Mouse (Mus musculus): ENCODE data around the gene Srgap3. TPM values are rescaled to one million over a fixed set of nuclear protein-coding genes. Genes with fewer than 3 reads are reported as not detected.

Gene Srgap3
- polyA plus RNA-seq, 1 experiment from 2014 or later, result 6.1 TPM

DNA sequence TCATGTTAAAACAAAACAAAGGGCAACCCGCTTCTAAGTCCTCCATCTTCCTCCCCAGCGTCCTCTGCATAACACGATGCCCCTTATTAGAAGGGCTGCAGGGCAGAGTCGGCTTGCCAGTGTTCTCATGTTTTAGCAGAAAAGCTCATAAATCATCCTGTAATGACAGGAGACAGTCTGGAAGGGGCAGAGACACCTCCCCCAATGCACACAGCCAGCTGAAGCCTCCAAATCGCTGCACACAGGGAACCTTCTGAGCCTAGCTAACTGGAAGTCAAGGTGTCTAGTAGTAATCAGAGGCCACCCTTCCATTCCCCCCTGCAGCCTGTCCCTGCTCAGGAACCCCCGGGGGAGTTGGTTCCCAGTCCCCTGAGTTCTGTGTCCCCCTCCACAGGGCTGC is 113.3 kb downstream of the Srgap3 start:
- H3K27ac ChIP-seq (replicated peaks), result no peak overlapping the region
- no peak overlapping the region for H3K4me3 ChIP-seq (replicated peaks)
- H3K4me2 ChIP-seq (replicated peaks), result no peak overlapping the region
- H3K9ac ChIP-seq, result no peak overlapping the region
- 38% methylated on average over 6 of the region's 6 CpGs for whole genome bisulfite sequencing
- ATAC-seq (ENCODE audit: insufficient number of reproducible peaks, low FRiP score, low TSS enrichment, low read depth), result no peak
- H3K36me3 ChIP-seq, result no peaks in the 10 kb centered on the region
- H3K9me3 ChIP-seq (replicated peaks), result no peaks in the 10 kb centered on the region
- H3K4me1 ChIP-seq, result 0 out of 2 replicates have a peak, but pooled peaks cover 5% of the 10 kb centered on the region
- no peaks in the 10 kb centered on the region for H3K27me3 ChIP-seq

DNA sequence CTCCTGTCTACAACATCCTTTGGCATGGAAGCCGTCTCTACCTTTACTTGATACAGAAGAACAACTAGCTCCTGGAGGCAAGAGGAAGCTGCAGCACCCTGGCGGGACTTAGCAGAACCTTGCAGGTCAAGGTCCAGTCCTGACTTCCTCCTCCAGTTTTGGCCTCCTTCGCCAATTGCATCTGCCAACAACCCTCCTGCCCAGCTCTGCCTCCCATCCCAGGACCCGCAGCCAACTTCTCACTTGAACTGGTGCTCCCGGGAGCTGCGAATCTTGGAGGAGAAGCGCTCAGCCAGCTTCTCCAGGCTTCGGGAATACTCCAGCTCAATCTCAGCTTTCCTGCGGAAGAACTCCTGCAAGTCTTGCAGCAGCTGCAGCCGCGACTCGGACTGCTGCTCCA is 117.9 kb downstream of the Srgap3 start:
- Histone ChIP-seq H3K9me3 (replicated peaks) (no peaks in the 10 kb centered on the region), H3K27me3 (no peaks in the 10 kb centered on the region), H3K9ac (no peak overlapping the region), H3K4me3 (replicated peaks) (no peak overlapping the region), H3K4me2 (replicated peaks) (no peak overlapping the region), H3K4me1 (0 out of 2 replicates have a peak, but pooled peaks cover 5% of the 10 kb centered on the region), H3K36me3 (no peaks in the 10 kb centered on the region), H3K27ac (replicated peaks) (no peak overlapping the region)
- 64% methylated on average over 12 of the region's 12 CpGs for WGBS
- no peak for ATAC-seq (ENCODE audit: insufficient number of reproducible peaks, low FRiP score, low TSS enrichment, low read depth)

DNA sequence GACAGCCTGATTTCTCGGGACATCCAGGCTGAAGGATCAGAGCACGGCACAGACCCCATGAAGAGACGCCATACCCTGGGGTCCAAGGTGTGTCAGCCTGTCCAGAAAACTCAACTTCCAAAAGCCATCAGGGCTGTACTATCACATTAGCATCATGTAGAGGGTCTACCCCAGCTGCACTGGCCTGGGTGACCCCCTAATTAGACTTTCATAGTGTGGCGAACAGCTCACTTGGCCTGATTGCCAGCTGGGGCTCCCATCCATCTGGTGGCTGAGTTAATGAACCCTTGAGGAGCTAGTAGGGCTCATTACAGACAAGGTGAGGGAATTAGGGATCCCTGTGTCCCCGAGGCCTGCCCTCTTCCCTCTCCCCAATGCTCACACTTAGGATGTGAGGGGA is 118.6 kb downstream of the Srgap3 start:
- ATAC-seq (ENCODE audit: insufficient number of reproducible peaks, low FRiP score, low TSS enrichment, low read depth), result no peak
- H3K4me3 ChIP-seq (replicated peaks), result no peak overlapping the region
- no peaks in the 10 kb centered on the region for H3K36me3 ChIP-seq
- no peaks in the 10 kb centered on the region for H3K9me3 ChIP-seq (replicated peaks)
- H3K27me3 ChIP-seq, result no peaks in the 10 kb centered on the region
- H3K27ac ChIP-seq (replicated peaks), result no peak overlapping the region
- 86% methylated on average over 5 of the region's 5 CpGs for WGBS
- 0 out of 2 replicates have a peak, but pooled peaks cover 5% of the 10 kb centered on the region for H3K4me1 ChIP-seq
- H3K9ac ChIP-seq, result no peak overlapping the region
- no peak overlapping the region for H3K4me2 ChIP-seq (replicated peaks)

- H3K4me3 ChIP-seq (replicated peaks), result no peak overlapping the region
- H3K4me2 ChIP-seq (replicated peaks), result no peak overlapping the region
- no peaks in the 10 kb centered on the region for H3K9me3 ChIP-seq (replicated peaks)
- no peak overlapping the region for H3K27ac ChIP-seq (replicated peaks)
- 0 out of 2 replicates have a peak, but pooled peaks cover 5% of the 10 kb centered on the region for H3K4me1 ChIP-seq
- ATAC-seq (ENCODE audit: insufficient number of reproducible peaks, low FRiP score, low TSS enrichment, low read depth), result no peak
- 94% methylated on average over 6 of the region's 6 CpGs for WGBS
- no peak overlapping the region for H3K9ac ChIP-seq
- H3K27me3 ChIP-seq, result no peaks in the 10 kb centered on the region
- no peaks in the 10 kb centered on the region for H3K36me3 ChIP-seq
Observed at GRCm38 (mm10) chr6:112825657-112826056, 121.4 kb downstream of the Srgap3 start.

DNA sequence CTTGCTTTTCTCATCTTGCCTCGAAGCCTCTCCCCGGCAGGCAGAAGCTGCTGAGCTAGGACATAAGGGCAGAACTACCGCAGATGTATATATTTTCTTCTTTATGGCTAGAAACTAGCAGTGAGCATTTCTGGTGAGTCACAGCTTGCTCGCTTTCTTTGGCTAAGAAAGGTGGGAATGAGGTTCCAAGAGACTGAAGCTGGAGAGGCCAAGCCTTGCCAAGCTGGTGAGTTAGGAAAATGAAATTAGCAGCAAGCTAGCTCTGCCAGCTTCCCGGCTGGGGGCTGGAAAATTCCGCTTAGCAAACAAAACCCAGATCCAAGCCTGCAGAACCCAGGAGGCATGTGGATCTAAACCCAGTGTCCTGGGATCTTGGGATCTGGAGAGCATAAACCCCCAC is 124.0 kb downstream of the Srgap3 start:
- no peaks in the 10 kb centered on the region for H3K4me1 ChIP-seq
- H3K9ac ChIP-seq, result no peak overlapping the region
- H3K4me3 ChIP-seq (replicated peaks), result no peak overlapping the region
- no peaks in the 10 kb centered on the region for H3K36me3 ChIP-seq
- 67% methylated on average over 6 of the region's 6 CpGs for WGBS
- H3K4me2 ChIP-seq (replicated peaks), result no peak overlapping the region
- no peak for ATAC-seq (ENCODE audit: insufficient number of reproducible peaks, low FRiP score, low TSS enrichment, low read depth)
- 0 out of 2 replicates have a peak overlapping the region, but pooled peaks have one; percentile 28 for H3K27ac ChIP-seq (replicated peaks)
- H3K27me3 ChIP-seq, result no peaks in the 10 kb centered on the region
- no peaks in the 10 kb centered on the region for H3K9me3 ChIP-seq (replicated peaks)

- no peaks in the 10 kb centered on the region for H3K27me3 ChIP-seq
- 57% methylated on average over 8 of the region's 8 CpGs for WGBS
- no peak overlapping the region for H3K4me3 ChIP-seq (replicated peaks)
- no peak overlapping the region for H3K27ac ChIP-seq (replicated peaks)
- H3K9ac ChIP-seq, result no peak overlapping the region
- ATAC-seq (ENCODE audit: insufficient number of reproducible peaks, low FRiP score, low TSS enrichment, low read depth), result no peak
- no peaks in the 10 kb centered on the region for H3K4me1 ChIP-seq
- H3K9me3 ChIP-seq (replicated peaks), result no peaks in the 10 kb centered on the region
- no peak overlapping the region for H3K4me2 ChIP-seq (replicated peaks)
- no peaks in the 10 kb centered on the region for H3K36me3 ChIP-seq
Observed at GRCm38 (mm10) chr6:112820298-112820992, 126.6 kb downstream of the Srgap3 start.

DNA sequence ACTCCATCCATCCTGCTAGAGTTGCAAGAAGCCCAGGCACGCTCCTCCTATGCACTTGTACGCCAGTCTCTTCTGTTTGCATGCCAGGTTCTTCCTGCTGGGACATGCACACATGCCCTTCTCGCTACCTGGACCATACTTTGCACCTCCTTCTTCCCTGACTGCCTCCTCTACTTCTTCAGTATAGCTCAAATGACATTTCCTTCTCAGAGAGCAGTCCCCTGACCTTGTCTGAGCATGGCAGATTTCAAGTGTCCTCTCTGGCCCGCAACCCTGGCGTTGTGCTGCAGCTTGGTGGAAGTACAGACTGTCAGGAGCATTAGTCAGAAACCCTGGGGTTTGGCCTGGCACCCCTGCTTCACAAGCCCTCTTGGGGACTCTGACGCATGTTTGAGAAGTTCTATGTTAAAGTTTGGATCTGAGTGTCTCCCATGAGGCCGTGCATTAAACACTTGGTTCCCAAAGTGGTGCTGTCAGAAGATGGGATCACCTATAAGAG is 128.6 kb downstream of the Srgap3 start:
- 85% methylated on average over 7 of the region's 7 CpGs for WGBS
- Histone ChIP-seq H3K9ac (no peak overlapping the region), H3K4me2 (replicated peaks) (no peak overlapping the region), H3K36me3 (no peaks in the 10 kb centered on the region; the same call in 1 of the 2 replicates), H3K27ac (replicated peaks) (no peak overlapping the region), H3K4me1 (0 out of 2 replicates have a peak, but pooled peaks cover 5% of the 10 kb centered on the region), H3K4me3 (replicated peaks) (no peak overlapping the region), H3K27me3 (no peaks in the 10 kb centered on the region), H3K9me3 (replicated peaks) (no peaks in the 10 kb centered on the region)
- no peak for ATAC-seq (ENCODE audit: insufficient number of reproducible peaks, low FRiP score, low TSS enrichment, low read depth)

DNA sequence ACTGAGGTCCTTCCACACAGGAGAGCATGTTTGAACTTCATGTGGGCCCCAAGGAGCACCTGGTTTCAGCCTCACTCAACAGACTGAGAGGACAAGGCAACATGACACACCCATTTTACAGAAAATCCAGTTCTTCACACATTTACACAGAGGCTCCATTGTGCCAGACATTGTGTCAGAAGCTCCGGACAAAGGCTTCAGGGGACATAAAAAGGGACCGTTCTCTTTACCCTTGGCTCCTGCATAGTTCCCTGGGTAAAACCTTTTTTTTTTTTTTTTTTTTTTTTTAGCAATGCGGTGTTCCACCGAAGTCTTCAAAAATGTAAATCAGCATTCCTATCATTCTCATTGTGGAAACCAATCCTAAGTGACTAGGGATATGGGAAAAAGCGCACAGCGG is 131.5 kb downstream of the Srgap3 start:
- H3K9ac ChIP-seq, result no peak overlapping the region
- H3K27ac ChIP-seq (replicated peaks), result no peak overlapping the region
- 0 out of 2 replicates have a peak, but pooled peaks cover 5% of the 10 kb centered on the region for H3K4me1 ChIP-seq
- no peak overlapping the region for H3K4me2 ChIP-seq (replicated peaks)
- no peaks in the 10 kb centered on the region for H3K27me3 ChIP-seq
- no peaks in the 10 kb centered on the region; the same call in 1 of the 2 replicates for H3K36me3 ChIP-seq
- ATAC-seq (ENCODE audit: insufficient number of reproducible peaks, low FRiP score, low TSS enrichment, low read depth), result no peak
- H3K9me3 ChIP-seq (replicated peaks), result no peaks in the 10 kb centered on the region
- no peak overlapping the region for H3K4me3 ChIP-seq (replicated peaks)
- WGBS, result 61% methylated on average over 6 of the region's 6 CpGs

DNA sequence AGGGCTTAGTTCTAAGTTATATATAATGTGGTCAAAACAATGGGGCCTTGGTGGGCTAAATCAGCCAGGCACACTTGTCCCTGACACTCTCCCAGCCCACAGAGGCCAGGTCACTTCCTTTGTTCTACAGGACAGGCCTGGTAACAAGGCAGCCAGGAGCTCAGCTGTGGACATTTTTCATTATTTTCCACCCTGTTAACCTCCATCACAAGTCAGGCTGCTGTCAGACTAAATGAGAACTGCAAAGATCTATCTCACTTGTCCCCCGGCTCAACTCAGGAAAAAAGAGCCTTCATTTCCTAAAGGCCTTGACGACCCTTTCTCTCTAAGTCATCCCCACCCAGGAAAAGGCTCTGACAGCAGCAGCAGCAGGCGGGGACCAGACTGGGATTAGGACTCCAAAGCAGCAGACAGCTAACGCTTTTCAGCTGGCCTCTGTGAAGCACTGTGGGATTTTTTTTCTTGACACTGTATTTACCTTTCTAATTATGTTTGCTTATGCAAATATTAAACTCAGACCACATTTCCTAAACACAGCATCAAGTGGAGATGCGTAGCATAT is 132.5 kb downstream of the Srgap3 start:
- Histone ChIP-seq H3K27ac (replicated peaks) (no peak overlapping the region), H3K4me1 (0 out of 2 replicates have a peak, but pooled peaks cover 5% of the 10 kb centered on the region), H3K27me3 (no peaks in the 10 kb centered on the region), H3K4me3 (replicated peaks) (no peak overlapping the region), H3K9me3 (replicated peaks) (no peaks in the 10 kb centered on the region), H3K4me2 (replicated peaks) (no peak overlapping the region), H3K9ac (no peak overlapping the region), H3K36me3 (no peaks in the 10 kb centered on the region; the same call in 1 of the 2 replicates)
- no peak for ATAC-seq (ENCODE audit: insufficient number of reproducible peaks, low FRiP score, low TSS enrichment, low read depth)
- 28% methylated on average over 5 of the region's 5 CpGs for WGBS

DNA sequence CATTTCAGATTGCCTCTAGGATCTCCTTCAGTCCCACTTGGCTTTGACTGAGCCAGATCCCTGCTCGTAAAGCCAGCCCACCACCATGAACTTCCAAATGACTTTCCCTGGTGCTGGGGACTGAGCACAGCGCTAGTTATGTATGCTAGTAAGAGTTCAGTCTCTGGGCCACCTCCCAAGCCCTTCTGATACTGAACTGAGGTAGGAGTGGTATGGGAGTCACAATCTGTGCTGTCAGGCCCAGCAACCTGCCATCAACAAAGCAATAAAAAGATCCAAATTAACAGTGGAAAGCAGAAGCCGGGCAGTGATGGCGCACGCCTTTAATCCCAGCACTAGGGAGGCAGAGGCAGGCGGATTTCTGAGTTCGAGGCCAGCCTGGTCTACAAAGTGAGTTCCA is 134.2 kb downstream of the Srgap3 start:
- 0 out of 2 replicates have a peak, but pooled peaks cover 5% of the 10 kb centered on the region for H3K4me1 ChIP-seq
- ATAC-seq (ENCODE audit: insufficient number of reproducible peaks, low FRiP score, low TSS enrichment, low read depth), result no peak
- no peak overlapping the region for H3K27ac ChIP-seq (replicated peaks)
- H3K27me3 ChIP-seq, result no peaks in the 10 kb centered on the region
- no peak overlapping the region for H3K4me2 ChIP-seq (replicated peaks)
- H3K9ac ChIP-seq, result no peak overlapping the region
- H3K36me3 ChIP-seq, result no peaks in the 10 kb centered on the region; the same call in 1 of the 2 replicates
- no peaks in the 10 kb centered on the region for H3K9me3 ChIP-seq (replicated peaks)
- 94% methylated on average over 7 of the region's 7 CpGs for WGBS
- H3K4me3 ChIP-seq (replicated peaks), result no peak overlapping the region

DNA sequence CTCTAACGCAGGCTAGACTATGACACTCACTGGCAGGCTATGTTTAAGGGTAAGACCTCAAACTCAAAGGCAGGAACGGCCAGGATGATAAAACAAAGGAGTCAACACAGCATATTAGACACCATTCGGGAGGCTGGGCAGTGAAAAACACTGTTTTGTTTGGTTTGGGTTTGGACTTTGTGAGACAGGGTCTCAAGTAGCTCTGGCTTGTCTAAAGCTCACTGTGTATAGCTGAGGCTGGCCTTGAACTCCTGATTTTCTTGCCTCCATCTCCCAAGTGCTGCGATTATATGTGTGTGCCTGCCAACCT is 136.6 kb downstream of the Srgap3 start:
- Histone ChIP-seq H3K9me3 (replicated peaks) (no peaks in the 10 kb centered on the region), H3K4me3 (replicated peaks) (no peak overlapping the region), H3K9ac (no peak overlapping the region), H3K27ac (replicated peaks) (no peak overlapping the region), H3K36me3 (no peaks in the 10 kb centered on the region; the same call in 1 of the 2 replicates), H3K4me1 (0 out of 2 replicates have a peak, but pooled peaks cover 5% of the 10 kb centered on the region), H3K4me2 (replicated peaks) (no peak overlapping the region), H3K27me3 (no peaks in the 10 kb centered on the region)
- WGBS, result 87% methylated on average over 4 of the region's 4 CpGs
- no peak for ATAC-seq (ENCODE audit: insufficient number of reproducible peaks, low FRiP score, low TSS enrichment, low read depth)

All from embryonic facial prominence, embryonic 15.5 days (tissue).